Mouse (Mus musculus): ENCODE data around the gene Arl4d. TPM values are rescaled to one million over a fixed set of nuclear protein-coding genes. Genes with fewer than 3 reads are reported as not detected.

Arl4d gene
- polyA plus RNA-seq, 1 experiment = 2.5 TPM

GRCm38 (mm10) chr11:101708482-101708881 is 43.1 kb downstream of the Arl4d start:
- no peaks in the 10 kb centered on the region for H3K36me3 ChIP-seq (ENCODE audit: control insufficient read depth, insufficient read depth)
- H3ac ChIP-seq (ENCODE audit: control insufficient read depth, insufficient read length, low read depth) = no peak overlapping the region
- no peaks in the 10 kb centered on the region for H3K79me2 ChIP-seq (ENCODE audit: control insufficient read depth, insufficient read depth)
- no peaks in the 10 kb centered on the region for H3K79me3 ChIP-seq (ENCODE audit: low read depth)
- H3K27me3 ChIP-seq (ENCODE audit: control insufficient read depth, insufficient read depth, insufficient read length) = no peaks in the 10 kb centered on the region
- TF ChIP-seq MAX (IDR thresholded peaks at IDR 0.05) (no peak), CTCF (IDR thresholded peaks at IDR 0.05; ENCODE audit: control insufficient read depth, insufficient read depth, insufficient read length) (no peak), MYOG (IDR thresholded peaks at IDR 0.05; ENCODE audit: control insufficient read depth, extremely low read depth, insufficient read length) (no peak), CEBPB (IDR thresholded peaks at IDR 0.05; ENCODE audit: low read depth) (no peak), USF1 (IDR thresholded peaks at IDR 0.05; ENCODE audit: low read depth) (no peak), FOSL1 (IDR thresholded peaks at IDR 0.05; ENCODE audit: insufficient read depth, low read length, poor library complexity, severe bottlenecking) (no peak), MYOD1 (IDR thresholded peaks at IDR 0.05; ENCODE audit: control insufficient read depth, insufficient read length, low read depth) (no peak)
- no peak overlapping the region for H3K4me3 ChIP-seq (ENCODE audit: insufficient read depth, poor library complexity, severe bottlenecking)

GRCm38 (mm10) chr11:101712811-101713210 is 47.5 kb downstream of the Arl4d start:
- H3K27me3 ChIP-seq (ENCODE audit: control insufficient read depth, insufficient read depth, insufficient read length) = no peaks in the 10 kb centered on the region
- no peak for TF ChIP-seq CEBPB (IDR thresholded peaks at IDR 0.05; ENCODE audit: low read depth)
- no peak for TF ChIP-seq USF1 (IDR thresholded peaks at IDR 0.05; ENCODE audit: low read depth)
- H3K79me2 ChIP-seq (ENCODE audit: control insufficient read depth, insufficient read depth) = no peaks in the 10 kb centered on the region
- H3K79me3 ChIP-seq (ENCODE audit: low read depth) = no peaks in the 10 kb centered on the region
- no peak overlapping the region for H3K4me3 ChIP-seq (ENCODE audit: insufficient read depth, poor library complexity, severe bottlenecking)
- H3K36me3 ChIP-seq (ENCODE audit: control insufficient read depth, insufficient read depth) = no peaks in the 10 kb centered on the region
- H3ac ChIP-seq (ENCODE audit: control insufficient read depth, insufficient read length, low read depth) = no peak overlapping the region

DNA sequence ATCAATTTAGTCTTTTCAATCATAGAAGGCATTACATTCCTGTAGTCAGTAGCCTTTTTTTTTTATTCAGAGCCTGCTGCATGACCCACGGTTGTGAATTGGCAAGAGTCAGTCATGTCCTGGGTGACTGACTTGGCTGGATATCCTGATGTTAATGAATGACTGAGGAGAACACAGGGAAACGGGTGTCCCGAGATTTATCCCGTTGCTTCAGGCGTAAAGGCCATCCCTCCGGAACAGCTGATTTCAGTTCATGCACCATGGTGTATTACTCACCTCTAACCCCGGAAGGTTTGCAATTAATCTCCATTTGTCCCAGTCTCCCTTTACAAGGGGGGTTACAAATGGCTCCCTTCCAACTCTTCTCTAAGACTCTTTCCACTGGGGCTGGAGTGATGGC is 48.7 kb downstream of the Arl4d start:
- H3K4me3 ChIP-seq (ENCODE audit: insufficient read depth, poor library complexity, severe bottlenecking) = no peak overlapping the region
- TF ChIP-seq MYOG (IDR thresholded peaks at IDR 0.05; ENCODE audit: control insufficient read depth, extremely low read depth, insufficient read length) (no peak), CEBPB (IDR thresholded peaks at IDR 0.05; ENCODE audit: low read depth) (no peak), FOSL1 (IDR thresholded peaks at IDR 0.05; ENCODE audit: insufficient read depth, low read length, poor library complexity, severe bottlenecking) (no peak)
- H3K27me3 ChIP-seq (ENCODE audit: control insufficient read depth, insufficient read depth, insufficient read length) = no peaks in the 10 kb centered on the region
- no peak overlapping the region for H3ac ChIP-seq (ENCODE audit: control insufficient read depth, insufficient read length, low read depth)
- H3K79me3 ChIP-seq (ENCODE audit: low read depth) = no peaks in the 10 kb centered on the region
- H3K79me2 ChIP-seq (ENCODE audit: control insufficient read depth, insufficient read depth) = no peaks in the 10 kb centered on the region
- no peaks in the 10 kb centered on the region for H3K36me3 ChIP-seq (ENCODE audit: control insufficient read depth, insufficient read depth)

Other genes starting within 250 kb of the Arl4d start
- 50.6 TPM for gene Aarsd1, start 247.9 kb upstream of the Arl4d start, polyA plus RNA-seq (2012; fragmentation: generic; extraction: Trizol)
- 5.2 TPM for gene Gm27029, start 240.7 kb upstream of the Arl4d start, polyA plus RNA-seq (2012; fragmentation: generic; extraction: Trizol)
- 10.4 TPM for gene Rundc1, start 240.5 kb upstream of the Arl4d start, polyA plus RNA-seq (2012; fragmentation: generic; extraction: Trizol)
- 19.2 TPM for gene Ptges3l, start 240.2 kb upstream of the Arl4d start, polyA plus RNA-seq (2012; fragmentation: generic; extraction: Trizol)
- gene Rpl27, start 223.2 kb upstream of the Arl4d start, polyA plus RNA-seq (2012; fragmentation: generic; extraction: Trizol) = 2,812 TPM
- gene Ifi35, start 217.1 kb upstream of the Arl4d start, polyA plus RNA-seq (2012; fragmentation: generic; extraction: Trizol) = 23.4 TPM
- 19.2 TPM for gene Rnd2, start 200.5 kb upstream of the Arl4d start, polyA plus RNA-seq (2012; fragmentation: generic; extraction: Trizol)
- gene Vat1, start 199.3 kb upstream of the Arl4d start, polyA plus RNA-seq (2012; fragmentation: generic; extraction: Trizol) = 306 TPM
- 5.2 TPM for gene Brca1, start 113.6 kb upstream of the Arl4d start, polyA plus RNA-seq (2012; fragmentation: generic; extraction: Trizol)
- 15.7 TPM for gene Nbr1, start 113.4 kb upstream of the Arl4d start, polyA plus RNA-seq (2012; fragmentation: generic; extraction: Trizol)
- gene Tmem106a, start 83.3 kb upstream of the Arl4d start, polyA plus RNA-seq (2012; fragmentation: generic; extraction: Trizol) = 1.0 TPM
- not detected for gene Gm11634, start 66.3 kb upstream of the Arl4d start, polyA plus RNA-seq (2012; fragmentation: generic; extraction: Trizol)
- 9.5 TPM for gene Rdm1, start 38.3 kb upstream of the Arl4d start, polyA plus RNA-seq (2012; fragmentation: generic; extraction: Trizol)
- gene Dhx8, start 67.4 kb downstream of the Arl4d start, polyA plus RNA-seq (2012; fragmentation: generic; extraction: Trizol) = 17.1 TPM
- 67.5 TPM for gene Etv4, start 119.8 kb downstream of the Arl4d start, polyA plus RNA-seq (2012; fragmentation: generic; extraction: Trizol)
- 0.02 TPM for gene Meox1, start 228.8 kb downstream of the Arl4d start, polyA plus RNA-seq (2012; fragmentation: generic; extraction: Trizol)